20 mouse cellular contexts compared by ENCODE assay signal in the genomic region with DNA sequence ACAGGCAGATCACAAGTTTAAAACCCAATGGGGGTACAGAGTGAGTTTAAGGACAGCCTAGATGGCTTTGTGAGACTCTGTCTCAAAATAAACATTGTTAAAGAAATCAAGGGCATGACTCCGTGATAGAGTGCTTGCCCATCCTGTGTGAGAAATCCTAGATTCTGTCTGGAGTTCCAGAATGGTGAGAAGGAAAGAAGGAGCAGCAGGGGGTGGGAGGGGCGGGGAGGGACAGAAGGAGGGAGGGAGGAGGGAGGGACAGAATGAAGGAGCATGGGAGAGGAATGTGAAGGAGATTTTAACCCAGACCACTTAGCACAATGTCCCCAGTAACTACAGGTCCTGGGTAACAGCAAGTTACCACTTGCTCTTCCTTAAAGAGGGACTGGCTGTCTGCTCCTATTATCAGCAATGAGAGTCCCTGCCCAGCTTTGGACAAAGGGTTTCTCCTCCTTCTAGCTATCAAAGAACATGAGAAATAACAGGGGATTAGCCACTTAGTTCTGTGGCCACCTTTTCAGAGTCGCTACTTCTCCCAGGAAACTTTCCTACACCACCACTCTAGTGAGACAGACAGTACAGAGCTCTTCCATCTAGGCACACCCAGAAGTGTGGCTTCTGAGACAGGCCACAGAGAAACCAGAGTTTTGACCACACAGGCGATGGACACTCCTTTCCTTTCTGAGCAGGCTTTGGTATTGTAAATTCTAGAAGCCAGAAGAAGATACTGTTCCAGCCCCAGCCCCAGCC. TPM values are rescaled to one million over a fixed set of nuclear protein-coding genes. Genes with fewer than 3 reads are reported as not detected.
DNase-seq lines count a peak whose midpoint lies in the region; ATAC-seq lines count a peak whose summit lies in the region.
"Had no signal": no experiment of that assay in that cellular context is flagged by ENCODE, and none has a peak within 500 bp of the region (broad histone marks: within the 10 kb centered on the region; RNA-seq: fewer than 3 reads in every experiment).

No protein-coding gene starts in this region.

- DNase-seq in midbrain, embryonic 11.5 days (ENCODE audit: low spot score, missing footprints) = peak; percentile 86
- no peak for DNase-seq in midbrain, embryonic 14.5 days
- peak; percentile 80 for DNase-seq in R1 (ENCODE audit: low read depth, low spot score)
- no peak for DNase-seq in cerebellum, postnatal 25 days
- no peak for DNase-seq in neural tube, embryonic 10.5 days (ENCODE audit: extremely low spot score, low spot score)
- DNase-seq in spleen, adult 12 weeks (ENCODE audit: low spot score) = no peak
- DNase-seq: adrenal gland, postnatal 10 days; cerebellum, postnatal 10 days; embryo, embryonic 11 days; gastrocnemius, adult 2 months; kidney, adult 8-10 months; kidney, postnatal 25 days; liver, postnatal 0 days; right cerebral cortex, postnatal 25 days; thymus, postnatal 14 days had no signal

- 45% methylated on average over 4 of the region's 4 CpGs for WGBS in midbrain, embryonic 11.5 days
- WGBS in midbrain, embryonic 14.5 days = 38% methylated on average over 4 of the region's 4 CpGs

- no peak overlapping the region for H3K9ac ChIP-seq in midbrain, embryonic 11.5 days (ENCODE audit: low read length)
- no peak overlapping the region for H3K9ac ChIP-seq in midbrain, embryonic 14.5 days (replicated peaks; ENCODE audit: low read length)
- H3K9ac ChIP-seq: liver, postnatal 0 days; midbrain, embryonic 12.5 days; neural tube, embryonic 15.5 days had no signal

- H3K4me3 ChIP-seq in midbrain, embryonic 11.5 days (ENCODE audit: low read depth, low read length) = no peak overlapping the region
- no peak overlapping the region for H3K4me3 ChIP-seq in midbrain, embryonic 14.5 days (replicated peaks; ENCODE audit: low read depth, low read length)
- H3K4me3 ChIP-seq: gastrocnemius, adult 2 months; hindbrain, embryonic 10.5 days; limb, embryonic 10.5 days; midbrain, embryonic 12.5 days; neural tube, embryonic 15.5 days had no signal

- ATAC-seq in midbrain, embryonic 11.5 days (ENCODE audit: low FRiP score) = no peak
- ATAC-seq in midbrain, embryonic 14.5 days (ENCODE audit: low FRiP score, low TSS enrichment) = no peak
- peak; percentile 70 for ATAC-seq in megakaryocyte progenitor cell, adult 5-6 weeks (replicated peaks; ENCODE audit: poor library complexity)
- ATAC-seq: liver, postnatal 0 days had no signal

- no peaks in the 10 kb centered on the region for H3K9me3 ChIP-seq in midbrain, embryonic 11.5 days (ENCODE audit: control insufficient read depth, low read length)
- H3K9me3 ChIP-seq in midbrain, embryonic 14.5 days (ENCODE audit: control insufficient read depth, low read length) = peaks cover 2% of the 10 kb centered on the region; the same call in 1 of the 2 replicates
- H3K9me3 ChIP-seq: neural tube, embryonic 15.5 days had no signal

- no peak overlapping the region for H3K4me2 ChIP-seq in midbrain, embryonic 11.5 days
- H3K4me2 ChIP-seq in midbrain, embryonic 14.5 days (ENCODE audit: low read length) = no peak overlapping the region
- H3K4me2 ChIP-seq: midbrain, embryonic 12.5 days; neural tube, embryonic 15.5 days had no signal

- H3K27ac ChIP-seq in midbrain, embryonic 11.5 days (ENCODE audit: low read depth, low read length) = no peak overlapping the region
- no peak overlapping the region for H3K27ac ChIP-seq in midbrain, embryonic 14.5 days (replicated peaks; ENCODE audit: low read depth, low read length)
- H3K27ac ChIP-seq: gastrocnemius, adult 2 months; hindbrain, embryonic 10.5 days; limb, embryonic 10.5 days; midbrain, embryonic 12.5 days; neural tube, embryonic 15.5 days had no signal

- no peaks in the 10 kb centered on the region for H3K36me3 ChIP-seq in midbrain, embryonic 11.5 days (ENCODE audit: control insufficient read depth, insufficient read depth, low read length)
- no peaks in the 10 kb centered on the region for H3K36me3 ChIP-seq in midbrain, embryonic 14.5 days (ENCODE audit: control insufficient read depth, insufficient read depth, low read length)
- H3K36me3 ChIP-seq: hindbrain, embryonic 10.5 days; limb, embryonic 10.5 days; midbrain, embryonic 12.5 days; neural tube, embryonic 15.5 days had no signal

- H3K27me3 ChIP-seq in midbrain, embryonic 11.5 days (ENCODE audit: control insufficient read depth, insufficient read depth, low read length) = no peaks in the 10 kb centered on the region
- no peaks in the 10 kb centered on the region for H3K27me3 ChIP-seq in midbrain, embryonic 14.5 days (ENCODE audit: control insufficient read depth, insufficient read depth, low read length)
- H3K27me3 ChIP-seq: midbrain, embryonic 12.5 days; neural tube, embryonic 15.5 days had no signal

- no peaks in the 10 kb centered on the region for H3K4me1 ChIP-seq in midbrain, embryonic 11.5 days (ENCODE audit: control insufficient read depth, insufficient read depth, low read length)
- H3K4me1 ChIP-seq in midbrain, embryonic 14.5 days (ENCODE audit: control insufficient read depth, insufficient read depth, low read length) = no peaks in the 10 kb centered on the region
- H3K4me1 ChIP-seq: hindbrain, embryonic 10.5 days; limb, embryonic 10.5 days; neural tube, embryonic 15.5 days had no signal

RNA-seq across cellular contexts. Expression of a gene that starts 19.7 kb away (rescaled TPM):
- polyA plus RNA-seq in midbrain, embryonic 11.5 days (2014; fragmentation: Nextera tagmentation; extraction: Ambion mirVana) = 0.48 and 0.58 TPM in 2 replicates
- 0.39 and 0.58 TPM in 2 replicates for polyA plus RNA-seq in midbrain, embryonic 14.5 days (2014; fragmentation: Nextera tagmentation; extraction: Ambion mirVana)
- 24.1 and 30.4 TPM in 2 replicates for total RNA-seq in megakaryocyte progenitor cell, adult 5-6 weeks (2015)
- total RNA-seq in megakaryocyte progenitor cell, adult 5-6 weeks (2017) = 16.3 and 26.6 TPM in 2 replicates

RNA-seq across cellular contexts. Expression of a gene that starts 39.3 kb away (rescaled TPM):
- polyA plus RNA-seq in midbrain, embryonic 11.5 days (2014; fragmentation: Nextera tagmentation; extraction: Ambion mirVana) = 59.1 and 63.5 TPM in 2 replicates
- polyA plus RNA-seq in midbrain, embryonic 14.5 days (2014; fragmentation: Nextera tagmentation; extraction: Ambion mirVana) = 83.9 and 84.0 TPM in 2 replicates
- total RNA-seq in megakaryocyte progenitor cell, adult 5-6 weeks (2015) = 33.0 and 46.8 TPM in 2 replicates
- 31.1 and 37.6 TPM in 2 replicates for total RNA-seq in megakaryocyte progenitor cell, adult 5-6 weeks (2017)

Comparison
In these comparisons a context has a peak if more than half of its experiments do, and no peak if none do; other contexts are left out.
1. DNase-seq: peak in midbrain, embryonic 11.5 days (single experiment) and R1 (single experiment); none in midbrain, embryonic 14.5 days (single experiment), cerebellum, postnatal 25 days (0 of 2), neural tube, embryonic 10.5 days (single experiment) and spleen, adult 12 weeks (single experiment).